Mouse (Mus musculus) heart, postnatal 10 days (tissue): ENCODE measurements around the gene S100a13. TPM values are rescaled to one million over a fixed set of nuclear protein-coding genes. Genes with fewer than 3 reads are reported as not detected.

ENCODE experiments used
- DNase-seq, 2 experiments: peaks; one replicate each; pipeline ENCODE4 v3.0.0; 2021
- intact Hi-C: fragments of 180-260 bp; cut with DNase I; formaldehyde crosslinking; loops from one replicate; pipeline ENCODE4 v1.15.1; 2025
- total RNA-seq, 2 experiments: library from RNA; stranded (reverse); gene quantifications; 2 replicates each; pipeline ENCODE4 v1.2.3; 2021

The S100a13 gene
- total RNA-seq, 2 experiments from 2014 or later = 40.6 to 42.3 TPM

- intact Hi-C loops = no loop called here
- no peak for DNase-seq
These were observed 9.0 kb upstream of the S100a13 start for GRCm38 (mm10) chr3:90505216-90505615.

DNA sequence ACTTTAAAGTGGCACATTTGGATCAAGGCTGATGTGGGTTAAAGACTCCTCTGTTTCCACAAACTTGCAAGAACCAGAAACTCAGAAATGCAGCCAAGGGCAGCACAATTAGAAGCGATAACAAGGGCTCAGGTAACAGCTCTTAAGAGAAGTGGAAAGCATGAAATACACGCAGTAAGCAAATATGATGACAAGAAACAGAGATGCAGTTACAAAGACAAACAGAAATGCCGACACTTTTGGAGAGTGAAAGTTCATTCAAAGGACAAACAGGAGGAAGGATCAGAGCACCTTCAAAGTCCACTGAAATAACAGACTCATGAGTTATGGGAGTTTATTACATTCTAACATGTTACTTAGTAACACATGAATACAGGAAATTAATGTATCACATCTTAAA, 7.9 kb upstream of the S100a13 start:
- DNase-seq = no peak
- intact Hi-C loops = no loop called here

DNA sequence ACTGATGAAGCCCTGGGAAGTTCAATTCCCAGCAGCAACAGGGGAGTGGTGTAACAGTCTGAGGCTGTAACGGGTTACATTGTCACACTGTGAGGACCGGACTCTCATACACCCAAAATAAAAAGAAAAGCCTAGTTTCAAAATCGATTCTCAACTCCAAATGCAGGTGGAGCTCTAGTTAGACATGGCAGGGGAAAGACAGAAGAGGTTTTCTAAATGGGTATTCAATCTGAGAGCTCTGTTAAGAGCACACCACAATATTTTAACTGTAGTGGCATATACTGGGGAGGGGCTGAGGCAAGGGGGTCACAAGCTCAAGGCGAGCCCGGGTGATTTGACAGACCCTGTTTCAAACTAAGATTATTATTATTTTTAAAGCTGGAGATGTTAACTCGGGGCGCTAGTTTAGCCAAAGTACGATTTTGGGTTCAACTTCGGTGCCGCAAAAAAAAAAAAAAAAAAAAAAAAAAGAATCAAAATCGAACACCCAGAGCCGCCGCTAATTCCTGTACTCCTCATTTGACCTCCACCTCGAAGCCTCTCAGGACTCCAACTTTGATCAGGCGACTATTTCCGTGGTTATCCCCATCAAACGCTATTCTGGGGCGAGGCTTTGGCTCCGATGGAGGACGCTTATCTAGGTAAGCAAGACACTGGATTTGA, 5.8 kb upstream of the S100a13 start:
- intact Hi-C loops = no loop called here
- peak in 1 of 2 experiments; percentile 19 for DNase-seq

DNA sequence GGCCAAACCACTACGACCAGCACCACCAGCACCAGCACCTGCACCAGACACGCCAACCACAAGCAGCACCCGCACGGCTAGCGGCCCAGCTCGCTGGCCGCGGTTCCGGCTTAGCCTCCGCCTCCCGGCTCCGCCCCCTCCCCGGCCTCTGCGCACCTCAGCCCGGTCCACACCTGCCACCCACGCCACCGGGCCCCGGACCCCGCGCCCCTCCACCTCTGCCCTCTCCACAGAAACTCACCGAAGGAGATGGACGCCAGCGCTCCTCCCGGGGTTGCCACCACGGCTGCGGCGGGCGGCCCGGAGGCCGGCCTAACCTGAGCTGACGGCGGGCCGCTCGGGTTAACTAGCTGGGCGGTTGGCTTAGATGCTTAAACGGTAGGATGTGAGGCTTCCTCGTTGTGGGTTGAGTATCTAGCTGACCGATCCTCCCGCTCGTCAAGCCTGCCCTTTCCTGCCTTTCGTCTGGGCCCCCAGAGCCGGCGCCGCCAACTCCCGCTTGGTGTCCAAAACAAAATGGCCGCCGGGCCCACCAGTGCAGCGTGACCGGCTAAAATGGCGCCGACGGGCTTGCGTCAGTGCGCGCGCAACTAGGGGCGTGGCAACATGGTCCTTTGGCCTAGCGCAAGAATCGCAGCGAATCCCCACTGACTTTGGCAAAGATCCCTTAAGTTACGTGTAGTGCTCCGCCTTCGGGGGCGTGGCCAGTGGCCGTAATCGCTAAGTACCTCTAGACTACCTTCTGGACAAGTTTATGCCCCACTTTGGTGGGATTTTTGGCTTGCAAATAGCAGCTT, 5.1 kb upstream of the S100a13 start, which contains the start of gene Chtop:
Gene Chtop, minus strand, starts transcription at position 549 of the 797 bp plus-strand sequence.
- peak; percentile 100 for DNase-seq
- intact Hi-C loops = no loop called here

- intact Hi-C loops = no loop called here
- no peak for DNase-seq
These were observed 4.5 kb upstream of the S100a13 start for GRCm38 (mm10) chr3:90509747-90510123.

GRCm38 (mm10) chr3:90512276-90512675, 2.0 kb upstream of the S100a13 start:
- intact Hi-C loops = no loop called here
- no peak for DNase-seq

DNA sequence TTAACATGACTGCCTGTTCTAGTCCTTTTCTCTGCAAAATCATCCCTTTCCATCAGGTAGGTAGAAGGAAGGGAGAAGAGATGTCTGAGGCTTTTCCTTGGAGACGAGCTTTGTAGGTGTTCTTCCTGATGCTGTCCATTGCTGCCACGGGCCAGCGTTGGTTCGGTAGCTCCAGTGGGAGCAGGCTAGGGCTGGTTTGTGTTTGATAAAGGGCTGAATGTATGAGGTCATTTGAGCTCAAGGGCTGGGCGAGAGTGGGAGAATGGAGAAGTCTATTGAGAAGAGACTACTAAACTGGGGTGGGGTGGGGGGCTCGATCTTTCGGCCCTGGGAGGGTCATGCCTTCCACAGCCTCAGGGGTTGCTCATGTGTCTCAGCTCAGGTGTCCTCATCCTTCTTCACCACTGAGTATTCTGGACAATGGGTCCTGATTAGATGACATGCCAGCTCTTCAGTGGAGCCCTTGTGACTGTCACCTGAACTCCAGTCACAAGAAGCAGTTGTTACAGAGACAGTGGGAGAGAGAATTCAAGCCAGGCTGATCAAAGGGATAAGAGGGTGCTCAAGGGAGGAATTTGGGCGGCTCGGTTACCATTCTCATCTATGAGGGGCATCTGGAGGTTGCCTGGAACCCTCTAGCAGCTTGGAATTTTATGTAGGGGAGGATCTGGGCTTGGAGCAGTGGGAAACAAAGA, 1.1 kb upstream of the S100a13 start:
- DNase-seq = peak in 1 of 2 experiments; percentile 26
- intact Hi-C loops = no loop called here

- intact Hi-C loops = no loop called here
- DNase-seq = peak; percentile 84
These were observed 456 bp downstream of the S100a13 start for GRCm38 (mm10) chr3:90514691-90515090.

- intact Hi-C loops = no loop called here
- DNase-seq = peak; percentile 46 to 47
These were observed 1.0 kb downstream of the S100a13 start for GRCm38 (mm10) chr3:90515242-90515641.

- intact Hi-C loops = no loop called here
- no peak for DNase-seq
These were observed 1.6 kb downstream of the S100a13 start for GRCm38 (mm10) chr3:90515789-90516188.

GRCm38 (mm10) chr3:90517711-90518110, 3.5 kb downstream of the S100a13 start:
- intact Hi-C loops = no loop called here
- DNase-seq = no peak

GRCm38 (mm10) chr3:90525421-90525820, 11.2 kb downstream of the S100a13 start:
- DNase-seq = peak; percentile 80

GRCm38 (mm10) chr3:90526076-90526475, 11.8 kb downstream of the S100a13 start:
- DNase-seq = no peak
- intact Hi-C loops = no loop called here

More at GRCm38 (mm10) chr3:90525421-90525820, 11.2 kb downstream of the S100a13 start:
- intact Hi-C loops = loop anchor here (1.0 to 2.0 kb wide), 2 partner anchors 49 to 90 kb away; no protein-coding TSS in a partner anchor

GRCm38 (mm10) chr3:90526580-90526979, 12.3 kb downstream of the S100a13 start, which contains the start of gene S100a14:
S100a14 (plus strand) TSS chr3:90526856.
- DNase-seq = no peak
- intact Hi-C loops = no loop called here

- DNase-seq = no peak
- intact Hi-C loops = no loop called here
These were observed 13.1 kb downstream of the S100a13 start for GRCm38 (mm10) chr3:90527291-90527873.

DNA sequence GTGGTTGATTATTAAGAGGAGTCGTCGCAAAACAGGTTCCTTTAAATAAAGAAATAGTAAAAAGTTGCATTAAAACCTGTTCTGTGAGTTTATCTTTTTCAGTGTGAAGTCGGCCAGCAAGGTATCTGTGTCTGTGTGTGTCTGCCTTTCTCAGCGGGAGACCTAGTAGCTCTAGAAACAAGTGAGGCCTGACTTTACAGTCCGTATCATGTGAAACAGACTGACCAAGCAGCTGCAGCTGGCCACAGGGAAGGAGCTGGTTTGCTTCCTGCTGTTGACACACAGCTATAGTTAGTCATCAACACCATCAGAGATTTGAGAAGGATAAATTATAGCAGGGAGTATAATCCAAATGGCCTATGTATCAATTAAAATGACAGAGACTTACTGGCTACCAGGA, 17.5 kb downstream of the S100a13 start:
- intact Hi-C loops = no loop called here
- DNase-seq = no peak

GRCm38 (mm10) chr3:90535446-90535845, 21.2 kb downstream of the S100a13 start:
- intact Hi-C loops = no loop called here
- no peak for DNase-seq

GRCm38 (mm10) chr3:90537141-90537904, 23.1 kb downstream of the S100a13 start, which contains the start of gene S100a16:
S100a16 (plus strand) TSS chr3:90537254.
- DNase-seq = peak; percentile 87
- intact Hi-C loops = no loop called here

DNA sequence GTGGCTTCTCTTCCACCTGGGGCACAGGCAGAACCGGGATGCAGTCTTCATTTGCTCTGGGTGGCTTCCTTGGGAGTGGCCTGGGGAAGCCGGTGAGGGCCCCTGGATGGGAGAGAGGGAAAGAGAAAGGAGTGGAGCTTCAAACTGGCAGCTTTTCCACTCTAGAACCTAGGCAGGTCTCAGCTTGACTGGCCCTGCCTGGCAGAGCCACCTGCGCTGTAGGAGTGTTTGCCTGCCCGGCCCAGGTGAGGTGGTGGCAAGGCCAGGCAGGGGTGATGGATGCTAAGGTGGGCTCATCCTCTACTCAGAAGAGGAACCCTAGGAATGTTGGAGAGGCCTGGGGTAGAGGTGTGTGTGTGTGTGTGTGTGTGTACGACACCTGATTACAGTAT, 23.7 kb downstream of the S100a13 start:
- intact Hi-C loops = no loop called here
- no peak for DNase-seq

DNA sequence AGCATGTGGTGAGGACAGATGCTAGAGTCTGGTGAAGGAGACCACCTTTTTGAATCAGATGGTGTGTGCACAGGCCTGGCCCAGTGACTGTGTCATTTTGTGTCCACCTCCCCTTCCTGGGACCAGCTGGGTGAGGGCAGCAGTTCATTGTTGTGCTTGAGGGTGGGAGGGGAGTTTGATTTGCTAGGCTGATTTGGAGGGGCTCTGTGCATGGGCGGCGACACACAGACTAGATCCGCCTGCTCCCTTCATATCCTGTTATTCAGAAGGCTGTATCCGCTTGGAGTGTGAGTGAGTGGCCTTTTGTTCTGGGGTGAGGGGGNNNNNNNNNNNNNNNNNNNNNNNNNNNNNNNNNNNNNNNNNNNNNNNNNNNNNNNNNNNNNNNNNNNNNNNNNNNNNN, 26.7 kb downstream of the S100a13 start:
- intact Hi-C loops = loop anchor here (5.0 kb wide), 2 partner anchors 41 to 76 kb away; no protein-coding TSS in a partner anchor
- peak; percentile 41 to 60 for DNase-seq
